Mouse (Mus musculus): ENCODE data around the gene Snx19. TPM values are rescaled to one million over a fixed set of nuclear protein-coding genes. Genes with fewer than 3 reads are reported as not detected.

The Snx19 gene
- 12.9 and 15.7 TPM in 2 replicates for polyA plus RNA-seq (2015; fragmentation: Nextera tagmentation; extraction: Ambion mirVana)

DNA sequence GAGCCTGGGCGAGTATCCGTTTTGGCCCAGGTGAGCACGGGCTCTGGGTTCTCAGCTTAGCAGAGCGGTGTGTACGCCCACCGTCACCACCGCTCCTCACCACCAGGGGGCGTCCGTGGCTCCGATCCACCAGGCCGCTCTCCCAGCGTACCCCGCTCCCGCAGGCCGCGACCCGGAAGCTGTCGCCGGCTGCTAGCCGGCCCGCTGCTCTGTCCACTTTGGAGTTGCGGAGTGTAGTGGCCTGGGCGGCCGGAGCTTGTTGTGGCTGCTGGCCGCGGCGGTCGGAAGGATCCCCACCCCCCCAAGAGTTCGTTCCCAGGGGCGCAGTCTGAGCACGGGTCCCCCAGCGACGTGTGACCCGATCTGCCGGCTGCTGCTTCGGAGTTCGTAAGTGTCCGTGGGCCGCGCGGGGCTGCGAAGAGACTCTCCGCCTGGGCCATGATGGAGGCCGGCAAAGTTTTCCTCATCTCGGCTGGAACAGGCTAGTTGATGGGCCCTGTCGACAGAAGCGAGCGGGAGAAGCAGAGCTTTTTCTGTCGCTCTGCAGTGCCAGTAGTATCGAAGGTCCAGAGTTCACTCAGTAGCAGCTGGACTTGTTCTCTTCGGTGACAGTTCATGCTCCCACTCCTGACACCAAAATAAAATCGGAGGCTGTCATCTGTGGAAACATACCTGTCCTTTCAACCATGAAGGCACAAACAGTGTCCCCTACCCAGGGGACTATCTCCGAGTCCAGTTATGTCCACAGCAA, at the start of gene Snx19:
Gene Snx19, plus strand, starts transcription at position 227 of the 751 bp plus-strand sequence.
- peak within 1 kb of the TSS; percentile 96 for H3K4me3 ChIP-seq
- WGBS: 2% methylated on average over 53 of the region's 53 CpGs
- H3K4me1 ChIP-seq (replicated peaks): peaks cover 34% of the 10 kb centered on the region
- H3K36me3 ChIP-seq: no peaks in the 10 kb centered on the region
- no peaks in the 10 kb centered on the region for H3K27me3 ChIP-seq
- H3K4me2 ChIP-seq: peak within 1 kb of the TSS; percentile 81
- peak; percentile 88 for ATAC-seq (replicated peaks; ENCODE audit: insufficient number of reproducible peaks, insufficient read depth, low FRiP score, low read depth)
- H3K27ac ChIP-seq: peak within 1 kb of the TSS; percentile 49
- H3K9me3 ChIP-seq (replicated peaks): no peaks in the 10 kb centered on the region
- peak within 1 kb of the TSS; percentile 97 for H3K9ac ChIP-seq

- H3K9me3 ChIP-seq (replicated peaks): no peaks in the 10 kb centered on the region
- ATAC-seq (replicated peaks; ENCODE audit: insufficient number of reproducible peaks, insufficient read depth, low FRiP score, low read depth): no peak
- H3K4me3 ChIP-seq: no peak overlapping the region
- no peak overlapping the region for H3K27ac ChIP-seq
- H3K9ac ChIP-seq: no peak overlapping the region
- no peaks in the 10 kb centered on the region for H3K4me1 ChIP-seq (replicated peaks)
- H3K27me3 ChIP-seq: no peaks in the 10 kb centered on the region
- H3K36me3 ChIP-seq: no peaks in the 10 kb centered on the region
- WGBS: 89% methylated on average over 1 of the region's 1 CpGs
- no peak overlapping the region for H3K4me2 ChIP-seq
Measured at GRCm38 (mm10) chr9:30400771-30401170, 26.1 kb upstream of the Snx19 start.

DNA sequence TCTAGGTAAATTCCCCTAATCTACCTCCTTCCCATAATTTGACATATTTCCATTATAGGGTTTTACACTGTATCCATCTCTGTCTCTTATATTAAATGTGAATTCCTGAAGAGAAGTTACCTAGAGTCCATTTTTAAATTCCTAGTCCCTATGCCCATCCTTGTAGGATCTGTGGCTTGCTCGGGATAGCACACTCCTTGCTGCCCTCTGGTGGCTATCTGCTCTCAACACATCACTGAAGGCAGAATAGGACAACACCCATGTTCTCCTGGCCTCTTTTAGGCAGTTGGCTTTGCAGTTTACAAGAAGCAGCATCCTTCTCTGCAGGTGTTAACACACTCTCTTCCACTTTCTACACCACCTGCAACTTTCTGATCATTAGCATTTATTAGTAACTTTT, 4.0 kb upstream of the Snx19 start:
- Histone ChIP-seq H3K4me1 (replicated peaks) (peaks cover 9% of the 10 kb centered on the region), H3K9me3 (replicated peaks) (no peaks in the 10 kb centered on the region), H3K36me3 (no peaks in the 10 kb centered on the region), H3K9ac (no peak overlapping the region), H3K27ac (no peak overlapping the region), H3K4me3 (no peak overlapping the region), H3K27me3 (no peaks in the 10 kb centered on the region), H3K4me2 (no peak overlapping the region)
- no peak for ATAC-seq (replicated peaks; ENCODE audit: insufficient number of reproducible peaks, insufficient read depth, low FRiP score, low read depth)
- WGBS: 2% methylated on average over 1 of the region's 1 CpGs

DNA sequence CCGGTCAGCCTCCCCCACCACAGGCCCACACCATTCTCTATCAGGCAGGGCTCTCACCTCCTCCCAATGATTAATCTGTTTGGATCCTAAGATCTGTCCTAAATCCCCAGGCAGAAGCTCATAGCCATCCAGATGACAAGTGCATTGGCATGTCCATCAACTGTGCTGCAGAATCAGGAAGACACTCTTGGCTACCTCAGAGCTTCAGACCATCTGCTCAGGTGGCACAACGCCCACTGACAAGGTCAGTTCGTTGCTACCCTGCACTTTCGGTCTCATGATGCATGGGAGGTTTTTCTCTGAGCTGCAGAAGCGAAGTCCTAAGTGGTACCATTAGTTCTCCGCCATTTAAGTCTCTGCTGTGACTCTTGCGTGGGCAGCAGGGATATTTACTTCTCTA, 1.7 kb upstream of the Snx19 start:
- WGBS: 84% methylated on average over 7 of the region's 7 CpGs
- Histone ChIP-seq H3K4me3 (no peak overlapping the region), H3K27me3 (no peaks in the 10 kb centered on the region), H3K4me2 (no peak overlapping the region), H3K36me3 (no peaks in the 10 kb centered on the region), H3K27ac (no peak overlapping the region), H3K9ac (no peak overlapping the region), H3K4me1 (replicated peaks) (peaks cover 28% of the 10 kb centered on the region), H3K9me3 (replicated peaks) (no peaks in the 10 kb centered on the region)
- no peak for ATAC-seq (replicated peaks; ENCODE audit: insufficient number of reproducible peaks, insufficient read depth, low FRiP score, low read depth)

GRCm38 (mm10) chr9:30428231-30428630, 1.3 kb downstream of the Snx19 start:
- peaks cover 11% of the 10 kb centered on the region for H3K36me3 ChIP-seq
- H3K27me3 ChIP-seq: no peaks in the 10 kb centered on the region
- no peak overlapping the region for H3K9ac ChIP-seq
- 83% methylated on average over 5 of the region's 5 CpGs for WGBS
- no peak for ATAC-seq (replicated peaks; ENCODE audit: insufficient number of reproducible peaks, insufficient read depth, low FRiP score, low read depth)
- H3K9me3 ChIP-seq (replicated peaks): no peaks in the 10 kb centered on the region
- no peak overlapping the region for H3K27ac ChIP-seq
- peaks cover 34% of the 10 kb centered on the region for H3K4me1 ChIP-seq (replicated peaks)
- no peak overlapping the region for H3K4me3 ChIP-seq
- peak overlapping the region; percentile 81 for H3K4me2 ChIP-seq

DNA sequence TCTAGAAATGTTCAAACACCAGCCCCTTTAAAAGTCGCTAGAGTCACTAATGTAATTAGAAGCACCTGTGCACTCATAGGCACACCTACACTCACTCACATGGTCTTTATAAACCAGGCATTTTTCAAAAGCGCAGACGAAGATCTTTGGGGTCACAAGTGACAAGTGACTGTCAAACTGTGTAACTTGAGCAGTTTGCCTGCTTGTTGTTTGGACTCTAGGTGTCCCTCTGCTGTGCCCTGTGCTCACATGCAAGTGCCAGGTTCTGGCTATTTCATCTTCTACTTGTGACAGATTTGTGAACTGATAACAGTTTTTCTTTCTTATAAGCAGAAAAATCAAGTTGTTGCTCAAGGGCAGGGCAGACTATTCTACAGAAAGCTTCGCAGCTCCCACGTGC, 3.5 kb downstream of the Snx19 start:
- Histone ChIP-seq H3K4me2 (no peak overlapping the region), H3K9me3 (replicated peaks) (no peaks in the 10 kb centered on the region), H3K4me1 (replicated peaks) (peaks cover 34% of the 10 kb centered on the region), H3K27ac (no peak overlapping the region), H3K27me3 (no peaks in the 10 kb centered on the region), H3K4me3 (no peak overlapping the region), H3K9ac (no peak overlapping the region), H3K36me3 (peaks cover 25% of the 10 kb centered on the region)
- ATAC-seq (replicated peaks; ENCODE audit: insufficient number of reproducible peaks, insufficient read depth, low FRiP score, low read depth): no peak
- WGBS: 81% methylated on average over 5 of the region's 5 CpGs

GRCm38 (mm10) chr9:30431909-30432308, 5.0 kb downstream of the Snx19 start:
- no peak for ATAC-seq (replicated peaks; ENCODE audit: insufficient number of reproducible peaks, insufficient read depth, low FRiP score, low read depth)
- WGBS: 90% methylated on average over 11 of the region's 11 CpGs
- Histone ChIP-seq H3K36me3 (peaks cover 39% of the 10 kb centered on the region), H3K27me3 (no peaks in the 10 kb centered on the region), H3K4me2 (no peak overlapping the region), H3K27ac (no peak overlapping the region), H3K4me1 (replicated peaks) (peaks cover 32% of the 10 kb centered on the region), H3K9me3 (replicated peaks) (no peaks in the 10 kb centered on the region), H3K4me3 (no peak overlapping the region), H3K9ac (no peak overlapping the region)

DNA sequence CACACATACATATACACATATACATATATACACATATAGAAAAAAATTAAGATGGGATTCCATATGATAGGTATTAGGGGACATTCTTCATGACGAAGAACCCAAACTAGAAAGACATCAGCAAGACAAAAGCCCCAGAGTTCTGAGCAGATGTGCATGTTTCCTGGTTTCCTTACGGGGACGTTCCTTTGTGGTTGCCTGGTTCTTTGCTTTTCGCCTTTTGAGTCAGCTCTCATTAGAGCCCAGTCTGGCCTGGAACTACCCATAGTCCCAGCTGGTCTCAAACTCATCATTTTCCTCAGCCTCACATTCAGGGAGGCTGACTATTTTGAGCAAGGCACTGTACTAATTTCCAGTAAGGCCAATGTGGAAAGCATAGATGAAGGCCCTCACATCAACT, 7.0 kb downstream of the Snx19 start:
- Histone ChIP-seq H3K9me3 (replicated peaks) (no peaks in the 10 kb centered on the region), H3K4me2 (no peak overlapping the region), H3K4me3 (no peak overlapping the region), H3K36me3 (peaks cover 55% of the 10 kb centered on the region), H3K27ac (no peak overlapping the region), H3K9ac (no peak overlapping the region), H3K4me1 (replicated peaks) (peaks cover 15% of the 10 kb centered on the region), H3K27me3 (no peaks in the 10 kb centered on the region)
- no peak for ATAC-seq (replicated peaks; ENCODE audit: insufficient number of reproducible peaks, insufficient read depth, low FRiP score, low read depth)
- WGBS: 92% methylated on average over 4 of the region's 4 CpGs

DNA sequence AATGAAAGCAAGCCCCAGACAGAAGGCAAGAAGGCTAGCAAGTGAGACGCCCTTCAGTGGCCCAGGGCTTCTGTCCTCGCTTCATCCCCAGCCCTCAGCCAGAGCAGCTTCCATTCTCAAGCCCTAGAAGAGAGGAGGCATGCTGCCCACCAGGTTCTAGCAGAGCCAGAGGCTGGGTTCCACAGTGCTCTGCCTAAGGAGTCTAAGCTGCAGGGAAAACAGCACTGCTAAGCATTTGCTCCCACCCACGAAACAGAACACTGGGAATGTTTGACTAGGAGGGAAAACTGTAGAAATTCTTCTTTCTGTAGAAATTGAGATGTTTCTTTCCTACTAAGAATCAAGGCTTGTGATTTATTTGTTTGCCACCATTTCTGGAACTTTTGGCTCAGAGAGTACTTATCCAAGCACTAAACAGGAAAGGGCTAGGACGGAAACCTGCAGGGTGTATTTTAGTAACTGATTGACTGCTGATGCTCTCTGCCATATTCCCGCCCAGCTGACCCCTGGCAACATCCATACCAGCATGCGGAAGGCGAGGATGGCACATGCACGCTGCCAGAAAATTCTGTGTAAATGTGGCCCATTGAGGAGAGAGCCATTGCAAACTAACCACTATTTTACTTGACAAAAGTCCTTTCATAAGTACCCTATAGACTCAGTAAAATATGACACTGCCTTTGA, 9.1 kb downstream of the Snx19 start:
- Histone ChIP-seq H3K9ac (no peak overlapping the region), H3K27me3 (no peaks in the 10 kb centered on the region), H3K36me3 (peaks cover 75% of the 10 kb centered on the region), H3K4me1 (replicated peaks) (no peaks in the 10 kb centered on the region), H3K4me2 (no peak overlapping the region), H3K4me3 (no peak overlapping the region), H3K27ac (no peak overlapping the region), H3K9me3 (replicated peaks) (no peaks in the 10 kb centered on the region)
- no peak for ATAC-seq (replicated peaks; ENCODE audit: insufficient number of reproducible peaks, insufficient read depth, low FRiP score, low read depth)
- 91% methylated on average over 8 of the region's 8 CpGs for WGBS

GRCm38 (mm10) chr9:30438505-30438904, 11.6 kb downstream of the Snx19 start:
- 60% methylated on average over 3 of the region's 3 CpGs for WGBS
- no peak overlapping the region for H3K9ac ChIP-seq
- ATAC-seq (replicated peaks; ENCODE audit: insufficient number of reproducible peaks, insufficient read depth, low FRiP score, low read depth): no peak
- H3K4me1 ChIP-seq (replicated peaks): no peaks in the 10 kb centered on the region
- peaks cover 86% of the 10 kb centered on the region for H3K36me3 ChIP-seq
- H3K27me3 ChIP-seq: no peaks in the 10 kb centered on the region
- no peak overlapping the region for H3K4me3 ChIP-seq
- H3K4me2 ChIP-seq: no peak overlapping the region
- no peaks in the 10 kb centered on the region for H3K9me3 ChIP-seq (replicated peaks)
- no peak overlapping the region for H3K27ac ChIP-seq

DNA sequence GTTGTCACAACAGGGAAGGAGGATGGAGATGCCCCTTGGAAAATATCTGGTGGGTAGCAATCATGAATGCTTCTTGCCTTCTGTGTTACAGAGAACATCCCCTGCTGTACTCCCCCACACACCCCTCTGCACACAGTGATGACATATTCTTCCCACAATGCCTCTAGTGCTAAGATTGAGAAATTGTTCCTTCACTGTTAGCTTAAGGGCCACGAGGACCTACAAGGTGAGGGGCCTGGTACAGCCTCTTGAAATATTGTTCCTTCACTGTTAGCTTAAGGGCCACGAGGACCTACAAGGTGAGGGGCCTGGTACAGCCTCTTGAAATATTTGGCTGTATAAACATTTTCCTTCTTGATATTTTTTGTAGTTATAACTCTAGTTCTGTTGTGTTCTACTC, 14.9 kb downstream of the Snx19 start:
- Histone ChIP-seq H3K9ac (no peak overlapping the region), H3K4me1 (replicated peaks) (peaks cover 15% of the 10 kb centered on the region), H3K36me3 (peaks cover 67% of the 10 kb centered on the region), H3K27ac (no peak overlapping the region), H3K4me3 (no peak overlapping the region), H3K27me3 (no peaks in the 10 kb centered on the region), H3K4me2 (no peak overlapping the region), H3K9me3 (replicated peaks) (no peaks in the 10 kb centered on the region)
- whole genome bisulfite sequencing: 75% methylated on average over 2 of the region's 2 CpGs
- no peak for ATAC-seq (replicated peaks; ENCODE audit: insufficient number of reproducible peaks, insufficient read depth, low FRiP score, low read depth)

Data from heart, embryonic 15.5 days (tissue).